In genomic region chr12:113130732-113131131, GRCm38 (mm10) we compare ENCODE assay signal across 30 mouse cellular contexts. TPM values are rescaled to one million over a fixed set of nuclear protein-coding genes. Genes with fewer than 3 reads are reported as not detected.
"Had no signal": no experiment of that assay in that cellular context is flagged by ENCODE, and none has a peak within 500 bp of the region (broad histone marks: within the 10 kb centered on the region; RNA-seq: fewer than 3 reads in every experiment).

No protein-coding gene starts in this region.

- H3K9ac ChIP-seq: limb, embryonic 12.5 days; limb, embryonic 13.5 days; limb, embryonic 15.5 days; liver, embryonic 12.5 days; liver, embryonic 13.5 days; liver, embryonic 14.5 days; liver, embryonic 15.5 days; liver, postnatal 0 days; lung, embryonic 14.5 days; lung, embryonic 15.5 days; midbrain, embryonic 12.5 days; midbrain, embryonic 13.5 days; midbrain, embryonic 15.5 days; neural tube, embryonic 12.5 days had no signal

- H3K27ac ChIP-seq: limb, embryonic 10.5 days; limb, embryonic 12.5 days; limb, embryonic 13.5 days; limb, embryonic 15.5 days; liver, embryonic 12.5 days; liver, embryonic 13.5 days; liver, embryonic 14.5 days; liver, embryonic 15.5 days; lung, embryonic 15.5 days; macrophage; midbrain, embryonic 10.5 days; midbrain, embryonic 12.5 days; midbrain, embryonic 13.5 days; midbrain, embryonic 15.5 days; neural tube, embryonic 12.5 days had no signal

- H3K27me3 ChIP-seq: limb, embryonic 12.5 days; limb, embryonic 13.5 days; limb, embryonic 15.5 days; liver, embryonic 12.5 days; liver, embryonic 13.5 days; liver, embryonic 15.5 days; lung, embryonic 15.5 days; megakaryocyte, embryonic 14.5 days; midbrain, embryonic 12.5 days; midbrain, embryonic 13.5 days; midbrain, embryonic 15.5 days; neural tube, embryonic 12.5 days had no signal

- H3K4me1 ChIP-seq: limb, embryonic 10.5 days; limb, embryonic 12.5 days; limb, embryonic 13.5 days; megakaryocyte, embryonic 14.5 days; midbrain, embryonic 10.5 days; midbrain, embryonic 12.5 days; midbrain, embryonic 13.5 days; midbrain, embryonic 15.5 days; neural tube, embryonic 12.5 days had no signal

- DNase-seq: left cerebral cortex, postnatal 4 days; liver, embryonic 13.5 days; liver, postnatal 0 days; lung, adult 18-20 months; lung, adult 2 months; lung, embryonic 14.5 days; lung, postnatal 10 days; lung, postnatal 14 days; lung, postnatal 36 days; lung, postnatal 4 days; midbrain, embryonic 14.5 days had no signal

- H3K9me3 ChIP-seq: limb, embryonic 10.5 days; limb, embryonic 12.5 days; limb, embryonic 13.5 days; limb, embryonic 15.5 days; liver, embryonic 12.5 days; liver, embryonic 13.5 days; liver, embryonic 15.5 days; lung, embryonic 15.5 days; megakaryocyte, embryonic 14.5 days; midbrain, embryonic 10.5 days; midbrain, embryonic 12.5 days; midbrain, embryonic 13.5 days; midbrain, embryonic 15.5 days; neural tube, embryonic 12.5 days had no signal

- H3K4me3 ChIP-seq: limb, embryonic 10.5 days; limb, embryonic 12.5 days; limb, embryonic 13.5 days; limb, embryonic 15.5 days; liver, embryonic 12.5 days; liver, embryonic 13.5 days; liver, embryonic 15.5 days; lung, embryonic 15.5 days; megakaryocyte, embryonic 14.5 days; midbrain, embryonic 10.5 days; midbrain, embryonic 12.5 days; midbrain, embryonic 13.5 days; midbrain, embryonic 15.5 days; myocyte; neural tube, embryonic 12.5 days had no signal

- ATAC-seq: liver, embryonic 12.5 days; liver, postnatal 0 days; lung, postnatal 0 days; midbrain, embryonic 13.5 days; midbrain, embryonic 15.5 days; midbrain, embryonic 16.5 days had no signal

RNA-seq across cellular contexts. Expression of gene Tmem121, which starts 55.0 kb away (rescaled TPM):
- total RNA-seq: liver, adult 2 months had no signal
- polyA plus RNA-seq: liver, adult 2 months; macrophage had no signal
